Mouse (Mus musculus) frontal cortex, postnatal 36 days (tissue): ENCODE measurements around the gene Gm13420.
"Not testable (repeated sequence)": the region's sequence is repeated elsewhere in the genome, so short reads cannot be mapped to it uniquely, and the experiment has no call there.

Experiments
- DNase-seq, 2 experiments: peaks; one replicate each; pipeline ENCODE4 v3.0.0; 2022; ENCODE audit warnings: low spot score in 2 of 2

Gene Gm13420

DNA sequence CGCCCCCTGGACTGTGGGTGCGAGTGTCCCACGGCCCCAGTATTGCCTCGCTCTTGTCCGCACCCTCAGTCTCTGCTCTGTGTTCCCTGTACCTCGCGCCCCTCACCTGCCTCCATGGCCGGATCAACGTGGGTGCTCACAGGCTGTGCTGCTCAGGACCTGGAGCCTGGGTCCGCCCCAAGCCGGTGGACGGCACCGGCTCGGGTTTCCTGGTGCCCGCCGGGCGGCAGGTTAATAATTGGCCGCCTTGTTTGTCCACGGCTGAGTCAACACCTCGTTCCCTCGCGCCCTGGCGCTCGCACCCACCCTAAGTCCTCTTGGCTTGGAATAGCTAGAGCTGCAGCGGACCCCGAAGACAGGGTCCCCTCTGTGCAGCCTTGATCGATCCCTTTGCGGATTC is at the start of gene Gm13420:
Gm13420 (minus strand) TSS at position 189 of the 400 bp plus-strand sequence.
- DNase-seq = no peak

DNA sequence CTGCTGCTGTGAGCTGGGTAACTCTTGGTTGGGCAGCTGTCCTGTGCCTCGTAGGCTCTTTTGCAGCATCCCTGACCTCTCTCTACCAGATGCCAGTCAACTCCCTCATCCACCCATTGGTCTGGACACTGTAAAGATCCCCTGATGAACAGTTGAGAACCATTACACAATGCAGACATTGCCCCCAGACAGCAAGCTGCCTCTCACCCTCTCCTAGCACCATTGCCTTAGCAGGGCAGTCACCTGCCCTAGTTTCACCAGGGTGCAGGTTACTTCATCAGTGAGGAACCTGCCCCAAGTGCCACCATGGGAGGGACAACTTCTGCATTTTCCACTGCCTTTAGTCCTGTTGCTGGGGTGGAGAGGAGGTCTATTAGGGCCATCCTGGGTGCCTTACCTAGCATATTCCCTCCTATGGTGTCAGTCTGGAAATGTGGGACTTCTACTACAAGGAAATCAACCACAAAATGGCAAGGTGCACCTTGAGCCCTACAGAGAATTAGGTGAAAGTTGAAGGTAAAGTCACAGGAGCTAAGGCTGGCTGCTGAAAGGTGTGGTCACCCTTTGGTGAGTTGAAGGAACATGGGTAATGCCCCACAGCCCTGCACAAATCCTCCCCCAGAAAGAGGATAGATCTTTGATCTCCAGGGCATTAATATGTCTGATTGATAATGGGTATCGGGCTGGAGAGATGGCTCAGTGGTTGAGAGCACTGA is 41.4 kb upstream of the Gm13420 start:
- no peak for DNase-seq

DNA sequence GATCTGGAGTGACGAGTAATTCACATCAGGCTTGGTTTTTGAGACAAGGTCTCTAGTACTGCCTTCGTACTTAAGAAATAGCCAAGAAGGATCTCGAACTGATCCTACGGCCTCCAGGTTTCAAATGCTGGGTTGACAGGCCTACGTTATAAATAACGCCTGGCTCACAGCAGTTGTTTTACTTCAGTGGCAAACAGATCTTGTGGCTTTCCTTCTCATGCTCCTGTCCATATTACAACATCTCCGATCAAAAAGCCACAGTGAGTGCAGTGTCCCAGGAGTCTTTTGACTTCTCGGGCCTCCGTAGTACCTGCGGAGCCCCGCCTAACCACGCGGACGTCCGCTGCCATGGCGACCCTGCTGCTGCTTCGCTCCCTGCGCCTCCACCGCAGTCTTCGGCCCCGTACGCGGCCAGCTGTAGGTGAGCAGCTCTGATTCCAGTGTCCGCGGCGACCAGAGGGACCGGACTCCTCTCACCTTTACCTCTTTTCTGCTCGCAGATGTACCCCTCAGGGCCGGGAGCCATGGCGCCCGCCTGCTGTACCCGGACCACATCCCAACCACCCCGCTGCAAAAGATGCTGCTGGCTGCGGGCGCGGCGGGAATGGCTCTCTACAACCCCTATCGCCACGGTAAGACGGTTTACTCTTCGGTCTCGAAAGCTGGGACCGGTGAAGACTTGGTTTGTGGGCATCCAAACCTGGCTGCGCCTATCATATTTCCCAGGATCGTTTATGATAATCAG is 36.6 kb upstream of the Gm13420 start, which contains the start of gene Trub2:
Trub2 (minus strand) TSS at position 566 of the 745 bp plus-strand sequence.
- DNase-seq = peak; percentile 90 to 93

DNA sequence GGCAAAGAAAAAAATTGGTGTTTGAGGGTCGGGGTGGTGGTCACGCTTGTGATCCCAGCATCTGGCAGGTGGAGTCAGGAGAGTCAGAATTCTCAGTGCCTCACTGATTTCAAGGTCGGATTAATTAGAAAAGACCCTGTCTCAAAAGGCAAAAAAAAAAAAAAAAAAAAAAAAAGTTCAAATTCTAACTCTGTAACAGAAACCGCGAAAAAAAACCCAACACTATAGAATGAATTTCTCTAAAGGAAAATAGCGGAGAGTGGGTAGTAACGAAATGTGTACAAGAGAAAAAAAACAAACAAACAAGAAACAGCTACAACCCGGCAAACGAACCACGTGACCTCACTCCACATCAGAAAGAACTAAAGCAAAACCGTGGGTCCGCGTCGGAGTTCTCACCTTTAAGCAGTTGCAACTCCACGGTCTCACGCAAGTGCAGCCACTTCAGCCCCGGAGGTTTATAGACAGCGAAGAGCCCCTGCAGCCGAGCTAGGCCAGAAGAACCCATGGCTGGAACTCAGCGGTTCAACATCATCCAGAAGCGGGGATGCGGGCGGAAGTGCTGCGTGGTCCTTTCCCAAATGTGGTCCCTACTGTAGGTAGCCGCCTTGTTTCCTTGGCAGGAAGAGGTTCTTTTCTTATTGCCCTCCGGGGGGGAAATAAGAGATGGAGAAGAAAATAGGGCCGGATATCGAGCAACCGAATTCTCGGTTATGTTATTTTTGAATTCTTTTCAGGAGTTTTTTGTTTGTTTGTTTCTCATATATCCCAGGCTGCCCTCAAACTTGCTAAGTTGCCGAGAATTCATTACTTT is 35.8 kb upstream of the Gm13420 start, which contains the start of gene Coq4:
Coq4 (plus strand) TSS at position 390 of the 814 bp plus-strand sequence.
- DNase-seq = peak; percentile 88 to 95

DNA sequence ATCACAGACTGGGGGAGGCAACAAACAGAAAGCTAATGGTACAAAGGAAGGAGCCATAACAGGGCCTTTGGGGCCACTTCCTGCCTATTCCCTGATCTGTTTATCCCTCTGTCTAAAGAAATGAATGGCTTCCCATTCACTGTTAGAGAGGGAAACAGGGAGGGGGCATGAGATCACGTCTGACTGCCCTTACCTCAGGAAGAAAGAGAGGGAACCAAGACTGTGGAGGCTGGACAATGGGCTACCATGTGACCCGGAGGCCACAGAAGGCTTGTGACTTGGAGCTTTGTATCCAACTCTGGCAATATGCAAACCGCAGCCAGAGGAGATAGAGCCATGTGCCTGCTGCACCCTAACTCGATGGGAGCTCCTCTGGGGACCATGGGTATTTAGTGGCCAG is 32.8 kb upstream of the Gm13420 start:
- DNase-seq = no peak

DNA sequence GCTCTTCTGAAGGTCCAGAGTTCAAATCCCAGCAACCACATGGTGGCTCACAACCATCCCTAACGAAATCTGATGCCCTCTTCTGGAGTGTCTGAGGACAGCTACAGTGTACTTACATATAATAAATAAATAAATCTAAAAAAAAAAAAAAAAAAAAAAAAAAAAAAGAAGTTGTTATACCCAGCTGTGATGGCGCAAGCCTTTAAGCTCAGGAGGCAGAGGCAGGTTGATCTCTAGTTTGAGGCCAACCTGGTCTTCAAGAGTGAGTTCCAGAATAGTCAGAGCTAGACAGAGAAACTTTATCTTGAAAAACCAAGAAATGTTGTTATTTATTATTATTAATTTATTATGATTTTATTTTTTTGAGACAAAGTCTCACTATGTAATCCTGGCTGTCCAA is 29.8 kb upstream of the Gm13420 start:
- DNase-seq = not testable (repeated sequence)

DNA sequence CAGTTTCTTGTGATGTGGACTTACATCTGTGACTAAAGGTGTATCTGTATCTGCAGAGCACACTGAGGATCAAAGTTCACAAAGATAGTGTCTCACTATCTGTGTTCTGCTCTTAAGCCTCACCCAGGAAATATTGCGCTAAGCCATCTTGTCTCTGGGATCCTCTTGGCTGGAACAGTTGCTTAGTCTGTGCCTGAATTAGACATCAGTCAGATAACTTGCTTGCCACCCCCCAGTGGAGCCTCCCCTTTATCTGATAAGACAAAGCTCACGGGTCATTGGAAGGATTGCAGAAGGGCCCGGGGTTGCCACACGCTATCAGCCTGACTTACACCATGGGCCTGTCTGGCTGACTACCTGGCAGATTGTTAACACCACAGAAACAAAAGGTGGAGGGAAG is 21.8 kb upstream of the Gm13420 start:
- no peak for DNase-seq

DNA sequence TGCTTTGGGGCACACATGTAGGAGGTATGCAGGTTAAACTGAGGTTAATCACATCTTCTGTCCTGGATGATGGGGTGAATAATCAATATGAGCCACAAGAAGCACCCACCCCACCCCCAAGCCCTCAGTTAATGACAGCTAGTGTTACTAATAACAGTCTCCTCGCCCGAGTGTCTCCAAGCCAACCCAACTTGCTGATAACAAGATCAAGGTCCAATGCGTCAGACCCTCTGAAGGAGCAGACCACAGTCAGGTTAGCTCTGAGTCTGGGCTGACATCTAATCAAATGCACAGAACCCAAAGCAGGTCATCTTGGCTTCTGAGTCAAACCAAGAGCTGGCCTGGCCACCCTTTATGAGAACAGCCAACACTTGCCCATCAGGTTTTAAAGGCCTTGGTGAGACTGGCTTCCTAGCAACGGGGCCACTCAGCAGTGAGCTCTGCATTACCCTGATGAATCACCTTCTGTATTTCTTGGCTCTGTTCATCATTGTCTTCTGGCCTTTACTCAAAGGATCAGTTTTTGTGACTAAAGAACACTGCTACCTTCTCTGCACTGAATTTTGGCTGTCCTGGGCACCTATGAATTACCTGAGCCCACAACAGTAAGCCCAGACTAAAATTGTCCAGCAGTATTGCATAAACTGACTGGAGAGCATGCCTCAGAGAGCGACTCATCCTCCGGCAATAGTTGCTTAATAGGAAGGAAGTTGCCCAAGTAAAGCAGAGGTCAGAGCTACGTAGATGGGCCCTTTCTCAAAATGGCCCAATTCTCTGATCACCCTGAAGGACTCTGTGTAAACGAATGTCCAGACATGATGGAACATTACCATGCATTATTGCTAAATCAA is 20.4 kb upstream of the Gm13420 start:
- no peak for DNase-seq

DNA sequence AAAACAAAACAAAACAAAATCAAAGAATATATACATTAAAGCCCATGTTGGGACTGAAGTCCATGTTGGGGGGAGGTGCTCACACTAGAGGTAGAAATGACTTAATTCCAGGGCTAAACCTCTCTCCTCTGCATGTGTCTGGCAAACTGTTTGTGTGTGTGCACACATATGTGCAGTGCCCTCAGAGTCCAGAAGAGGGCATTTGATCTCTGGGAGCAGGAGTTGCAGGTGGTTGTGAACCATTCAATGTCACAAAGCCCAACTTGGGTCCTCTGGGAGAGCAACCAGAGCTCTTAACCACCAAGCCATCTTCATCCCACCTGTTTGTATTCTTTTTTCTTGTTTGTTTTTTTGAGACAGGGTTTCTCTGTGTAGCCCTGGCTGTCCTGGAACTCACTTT is 18.7 kb upstream of the Gm13420 start:
- DNase-seq = no peak

DNA sequence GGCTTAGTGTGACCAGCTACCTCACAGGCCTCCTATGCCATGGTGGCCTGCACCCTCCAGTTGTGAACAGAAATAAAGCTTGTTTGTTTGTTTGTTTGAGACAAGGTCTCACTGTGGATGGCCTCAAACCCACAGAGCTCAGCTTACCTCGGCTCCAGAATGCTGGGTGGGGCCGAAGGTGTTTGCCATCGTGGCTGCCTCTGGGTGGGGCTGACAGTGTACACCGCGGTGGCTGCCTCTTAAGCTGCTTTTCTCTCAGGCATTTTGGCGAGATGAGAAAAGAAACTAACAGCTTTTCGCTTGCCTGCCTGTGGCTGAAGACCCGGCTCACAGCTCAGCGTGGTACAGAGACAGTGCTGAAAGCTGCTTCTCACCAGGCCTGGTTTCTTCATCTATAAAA is 17.4 kb upstream of the Gm13420 start:
- no peak for DNase-seq

DNA sequence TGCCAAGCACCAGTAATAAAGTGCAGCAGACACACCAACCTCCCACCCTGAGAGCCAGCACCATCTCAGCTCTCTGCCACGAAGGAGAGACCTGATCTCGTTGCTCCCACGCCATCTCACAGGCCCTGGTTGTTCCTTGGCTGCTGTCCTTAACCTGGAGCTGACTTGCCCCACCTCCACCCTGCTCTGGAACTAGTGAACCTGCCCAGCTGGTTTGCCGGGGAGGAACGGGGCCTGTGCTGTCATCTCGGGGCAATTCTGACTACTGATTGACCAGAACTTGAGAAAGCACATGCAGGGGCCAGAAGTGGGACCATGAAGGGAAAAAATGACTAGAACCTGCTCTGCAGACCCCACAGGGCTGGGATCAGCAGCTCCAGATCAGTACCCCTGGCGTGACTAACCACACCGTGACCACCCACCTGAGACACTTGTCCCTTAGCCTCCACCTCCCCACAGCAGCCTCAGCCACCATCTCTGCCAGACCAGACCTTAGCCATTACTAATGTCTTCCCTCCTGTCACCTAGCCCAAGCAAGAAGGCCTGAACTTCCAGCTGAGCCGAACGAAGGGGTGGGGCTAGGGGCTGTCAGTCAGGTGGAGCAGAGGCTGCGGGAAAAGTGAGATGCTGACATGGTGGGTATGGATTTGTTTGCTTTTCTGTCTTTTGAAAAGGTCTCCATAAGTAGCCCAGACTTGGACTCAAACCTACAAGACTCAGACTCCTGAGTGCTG is 16.7 kb upstream of the Gm13420 start:
- no peak for DNase-seq

DNA sequence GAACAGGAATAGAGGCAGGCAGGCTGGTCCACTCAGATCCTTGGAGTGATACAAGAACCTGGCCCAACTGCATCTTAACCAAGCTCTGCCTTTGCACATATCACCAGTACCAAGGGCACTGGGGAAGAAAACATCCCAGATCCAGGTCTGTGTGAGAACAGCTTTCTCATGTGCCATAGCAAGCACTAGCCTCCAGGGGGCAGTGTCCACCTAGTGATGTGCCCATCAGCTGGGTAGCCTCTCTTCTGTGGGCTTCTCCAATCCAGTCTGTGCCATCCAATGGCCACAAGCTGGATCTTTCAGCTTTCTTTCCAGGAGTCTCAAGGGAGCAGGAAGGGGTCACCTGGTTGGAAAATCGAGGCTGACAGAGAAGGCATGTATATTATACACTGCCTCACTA is 13.3 kb upstream of the Gm13420 start:
- DNase-seq = peak; percentile 59 to 67

DNA sequence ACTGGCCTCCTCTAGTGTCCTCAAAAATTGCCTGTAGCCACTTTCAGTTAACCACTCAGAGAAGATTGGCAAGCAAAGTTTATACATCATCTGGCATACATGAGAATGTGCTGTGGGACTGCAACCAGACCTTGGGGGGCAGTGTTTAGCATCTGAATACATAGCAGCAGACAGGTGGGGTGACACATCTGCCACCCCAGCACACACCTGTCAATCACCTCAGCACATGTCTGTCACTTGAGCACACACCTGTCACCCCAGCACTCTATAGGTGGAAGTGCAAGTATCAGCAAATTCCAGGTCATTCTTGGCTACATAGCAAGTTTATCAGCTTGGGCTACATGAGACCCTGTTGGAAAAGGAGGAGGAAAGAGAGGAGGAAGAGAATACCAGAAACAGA is 4.2 kb upstream of the Gm13420 start:
- no peak for DNase-seq

DNA sequence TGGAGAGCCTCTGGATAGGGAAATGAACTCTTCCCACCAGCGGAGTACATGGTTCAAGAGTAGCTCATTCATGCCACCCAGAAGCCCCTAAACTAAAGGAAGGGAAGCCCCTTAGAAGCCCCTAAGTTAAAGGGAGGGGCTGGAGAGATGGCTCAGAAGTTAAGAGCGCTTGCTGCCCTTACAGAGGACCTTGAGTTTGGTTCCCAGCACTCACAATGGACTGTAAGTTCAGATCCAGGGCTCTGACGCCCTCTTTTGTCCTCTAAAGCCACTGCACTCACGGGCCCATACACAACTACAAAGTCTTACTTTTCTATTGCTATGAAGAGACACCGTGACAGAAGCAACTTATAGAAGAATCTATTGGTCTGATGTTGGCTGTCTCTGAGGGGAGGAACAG is 912 bp upstream of the Gm13420 start:
- DNase-seq = no peak

DNA sequence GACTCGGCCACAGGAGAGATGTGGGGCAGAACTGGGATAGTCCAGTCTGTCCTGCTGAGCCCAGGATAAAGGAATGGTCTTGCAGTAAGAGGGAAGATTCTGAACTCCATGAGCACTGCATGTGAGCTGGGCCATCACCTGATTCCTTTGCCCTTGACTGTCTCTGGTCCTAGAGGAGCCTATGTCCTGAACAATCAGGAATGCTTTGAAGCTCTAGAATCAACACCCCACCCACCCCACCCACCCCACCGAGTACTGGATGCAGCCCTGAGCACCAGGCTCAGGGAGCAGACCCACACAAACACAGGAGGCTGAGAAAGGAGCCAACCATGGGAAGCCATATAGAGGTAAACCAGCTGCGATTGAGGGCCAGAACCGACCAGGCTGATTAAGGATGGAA is 3.0 kb downstream of the Gm13420 start:
- DNase-seq = no peak

DNA sequence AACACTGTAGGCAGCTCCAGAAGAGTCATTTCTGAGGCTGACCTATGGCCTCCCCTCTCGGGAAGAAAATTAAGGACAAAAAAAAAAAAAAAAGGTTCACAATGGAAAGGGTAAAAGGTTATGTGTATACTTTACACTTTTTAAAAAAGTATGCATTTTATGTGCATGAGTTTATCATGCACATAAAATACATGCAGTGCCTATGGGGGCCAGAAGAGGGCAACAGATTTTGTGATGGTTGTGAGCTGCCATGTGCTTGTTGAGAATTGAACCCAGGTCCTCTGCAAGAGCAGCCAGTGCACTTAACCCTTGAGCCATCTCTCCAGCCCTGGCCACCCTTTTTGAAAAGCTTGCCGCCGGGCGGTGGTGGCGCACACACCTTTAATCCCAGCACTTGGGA is 3.6 kb downstream of the Gm13420 start:
- no peak for DNase-seq

DNA sequence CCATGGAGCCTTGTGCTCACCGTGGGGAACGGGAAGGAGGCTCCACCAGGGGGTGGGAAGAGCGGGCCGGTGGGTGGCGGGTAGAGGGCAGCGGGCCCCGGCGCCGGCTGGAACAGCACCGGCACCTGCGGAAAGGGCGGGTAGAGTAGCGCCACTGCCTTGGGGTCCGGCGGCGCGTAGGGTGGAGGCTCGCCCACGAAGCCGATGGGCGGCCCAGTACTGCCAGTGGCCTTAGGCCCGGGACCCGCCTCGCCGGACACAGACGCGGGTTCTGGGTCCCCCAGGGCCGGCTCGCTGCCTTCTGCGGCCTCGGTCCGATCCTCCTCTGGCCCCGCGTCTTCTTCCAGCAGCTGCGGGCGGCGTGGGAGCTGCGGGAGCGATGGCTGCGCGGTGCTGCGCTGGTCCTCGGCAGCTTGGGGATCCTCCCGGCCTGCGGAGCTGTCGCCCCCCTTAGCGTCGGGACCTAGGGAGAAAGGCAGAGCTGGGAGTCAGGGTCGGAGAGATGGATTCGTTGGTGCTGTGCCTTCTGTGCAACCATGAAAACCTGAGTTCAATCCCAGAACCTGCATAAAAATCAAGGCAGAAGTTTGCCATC is 4.2 kb downstream of the Gm13420 start:
- no peak for DNase-seq

DNA sequence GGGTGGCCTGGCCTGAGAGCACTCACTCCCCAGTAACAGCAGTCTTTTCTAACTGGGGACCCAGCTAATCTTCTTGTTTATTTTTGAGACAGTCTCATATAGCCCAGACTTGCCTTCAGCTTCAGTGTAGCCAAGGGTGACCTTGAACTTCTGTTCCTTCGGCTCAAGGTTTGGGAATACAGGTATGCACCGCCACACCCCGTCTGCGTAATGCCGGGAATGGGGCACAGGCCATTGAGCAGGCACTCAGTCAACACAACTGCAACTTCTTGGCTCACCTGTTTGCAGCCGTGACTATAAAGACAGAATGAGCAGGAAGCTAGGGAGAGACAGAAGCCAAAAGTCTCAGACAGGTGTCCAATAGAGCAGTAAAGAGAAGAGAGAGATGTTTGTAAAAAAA is 7.2 kb downstream of the Gm13420 start:
- DNase-seq = no peak

DNA sequence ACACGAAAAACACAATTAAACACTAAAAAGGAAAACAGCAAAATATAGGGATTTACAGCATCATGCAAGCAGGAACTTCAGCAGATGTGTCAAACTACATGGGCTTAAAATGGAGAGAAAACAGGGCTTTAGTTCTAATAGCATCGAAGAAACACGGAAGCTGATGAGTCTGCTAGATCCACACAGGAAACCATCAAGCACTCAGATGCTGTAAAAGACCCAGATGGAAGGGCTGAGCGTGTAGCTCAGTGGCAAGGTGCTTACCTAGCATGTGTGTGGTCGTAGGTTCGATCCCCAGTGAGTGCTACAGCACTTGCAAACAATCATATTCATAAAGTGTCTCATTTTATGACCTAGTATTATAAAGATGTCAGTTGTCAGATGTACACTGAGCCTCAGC is 10.3 kb downstream of the Gm13420 start:
- DNase-seq = no peak

DNA sequence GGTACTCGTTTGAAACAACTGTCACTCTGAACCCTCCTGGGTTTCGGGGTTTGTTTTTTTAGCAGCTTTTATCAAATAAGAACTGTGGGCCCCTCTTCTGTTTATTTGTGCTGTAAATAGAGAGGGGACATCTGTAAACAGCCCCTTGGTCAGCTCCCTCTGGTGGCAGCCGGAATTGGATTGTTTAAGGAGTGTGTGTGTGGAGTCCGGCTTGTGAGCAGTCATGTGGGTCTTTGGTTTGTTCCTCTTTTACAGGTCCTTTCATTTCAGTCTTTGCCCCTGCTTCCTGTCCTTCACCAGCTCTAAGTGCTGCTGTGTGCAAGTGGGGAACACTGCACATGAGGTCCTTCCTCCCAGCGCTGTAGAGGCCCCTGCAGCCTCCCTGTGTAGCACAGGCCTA is 12.1 kb downstream of the Gm13420 start:
- DNase-seq = no peak
